Mouse (Mus musculus): ENCODE data around the gene Zmym5. TPM values are rescaled to one million over a fixed set of nuclear protein-coding genes. Genes with fewer than 3 reads are reported as not detected.
"Not testable (repeated sequence)": the region's sequence is repeated elsewhere in the genome, so short reads cannot be mapped to it uniquely, and the experiment has no call there.

Zmym5 gene
- total RNA-seq, 2 experiments from 2014 or later, result 18.5 to 22.5 TPM

DNA sequence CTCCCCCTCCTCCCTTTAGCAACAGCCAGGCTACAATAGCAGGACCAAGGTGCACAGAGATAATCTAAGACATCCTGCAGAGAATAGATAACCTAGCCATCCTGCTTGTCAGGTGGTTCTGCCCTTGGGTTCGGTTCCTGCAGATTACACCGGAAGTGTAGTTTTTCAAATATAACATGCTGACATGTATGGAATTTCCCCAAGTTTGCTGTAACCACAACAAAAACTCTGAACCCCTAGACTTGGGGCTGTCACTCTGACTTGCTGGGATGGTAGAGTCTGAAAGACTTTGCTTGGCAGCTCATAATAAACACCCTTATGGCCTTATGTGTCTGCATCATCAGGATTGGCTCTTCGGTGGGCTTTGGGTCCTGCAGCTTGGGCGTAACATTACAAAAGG, 5.0 kb upstream of the Zmym5 start:
- DNase-seq, result no peak
- intact Hi-C loops (cut with DNase I), result no loop called here
- no peak for TF ChIP-seq CTCF (IDR thresholded peaks at IDR 0.05)
- no peak overlapping the region for H3K27ac ChIP-seq
- no peak overlapping the region for H3K4me3 ChIP-seq

DNA sequence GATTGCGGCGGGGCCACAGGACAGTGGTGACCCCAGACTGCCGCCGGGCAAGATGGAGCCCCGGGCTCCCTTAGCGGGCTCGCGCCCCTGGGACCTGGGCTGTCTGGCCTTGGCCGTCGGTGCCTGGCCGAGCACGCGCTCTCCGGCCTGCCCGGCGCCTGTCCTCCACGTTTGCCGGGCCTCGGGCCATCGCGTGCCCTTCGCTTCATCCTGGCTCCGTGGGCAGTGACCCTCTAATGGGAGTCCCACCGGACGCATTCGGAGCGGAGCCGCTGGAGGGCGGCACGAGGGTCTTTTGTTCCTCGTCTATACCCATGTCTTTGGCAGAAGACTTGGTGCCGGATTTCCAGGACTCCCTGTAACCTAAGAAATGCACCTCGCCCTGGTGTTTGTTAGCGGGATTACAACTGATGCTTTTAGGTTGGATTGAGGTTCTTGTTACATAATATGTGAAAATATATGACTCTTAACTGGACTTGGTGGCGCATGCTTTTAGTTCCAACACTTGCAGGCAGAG, 1.1 kb upstream of the Zmym5 start:
- intact Hi-C loops (cut with DNase I), result loop anchor here (2.0 kb wide), 1 partner anchor 74 kb away; the partner anchor contains the start of gene Zmym2
- Histone ChIP-seq H3K27ac (peak overlapping the region; percentile 96), H3K4me3 (peak overlapping the region; percentile 87)
- peak; percentile 68 for TF ChIP-seq CTCF (IDR thresholded peaks at IDR 0.05)
- peak; percentile 71 for DNase-seq

DNA sequence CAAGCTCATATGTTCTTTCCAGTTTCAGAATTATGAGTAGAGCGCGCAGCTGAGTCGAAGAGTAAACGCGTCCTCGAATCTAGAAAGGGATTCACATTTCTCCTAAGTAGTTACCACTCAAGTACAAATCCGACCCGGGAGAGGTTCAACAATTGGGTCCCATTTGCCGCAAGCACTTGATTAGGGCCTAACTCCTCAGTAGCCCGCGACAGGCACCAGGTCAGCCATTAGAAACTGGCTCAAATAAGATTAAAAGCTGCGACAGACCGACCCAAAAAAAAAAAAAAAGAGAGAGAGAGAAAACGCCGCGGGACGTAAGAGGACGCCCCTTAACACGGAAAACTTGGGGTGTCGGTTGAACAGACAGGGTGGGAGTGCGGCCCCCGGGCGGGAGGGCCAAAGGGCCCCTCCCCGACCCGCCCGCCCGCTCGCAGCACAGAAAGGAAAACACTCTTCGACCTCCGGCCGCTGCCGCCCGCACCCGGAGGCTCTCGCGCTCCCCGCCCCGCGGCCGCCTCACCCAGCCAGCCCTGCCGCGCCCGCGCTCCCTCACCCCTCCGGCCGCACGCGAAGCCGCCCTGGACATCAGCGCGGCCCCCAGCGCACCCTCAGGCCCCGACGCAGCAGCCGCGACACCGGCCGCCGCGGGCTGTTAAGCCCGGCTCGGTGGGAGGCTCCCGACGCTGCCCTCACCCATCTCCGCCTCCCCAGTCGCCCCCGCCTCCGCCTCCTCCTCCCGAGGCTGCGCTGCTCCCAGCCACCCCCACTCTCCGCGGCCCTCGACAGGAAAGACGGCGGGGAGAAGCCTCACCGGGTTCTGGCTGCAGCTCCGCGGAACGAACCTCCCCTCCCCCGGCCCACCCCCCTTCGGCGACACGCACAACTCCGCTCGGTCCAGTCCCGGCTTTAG, 480 bp downstream of the Zmym5 start:
- Histone ChIP-seq H3K4me3 (peak overlapping the region; percentile 86), H3K27ac (peak overlapping the region; percentile 94)
- intact Hi-C loops (cut with DNase I), result not testable (repeated sequence)
- peak; percentile 67 for DNase-seq

DNA sequence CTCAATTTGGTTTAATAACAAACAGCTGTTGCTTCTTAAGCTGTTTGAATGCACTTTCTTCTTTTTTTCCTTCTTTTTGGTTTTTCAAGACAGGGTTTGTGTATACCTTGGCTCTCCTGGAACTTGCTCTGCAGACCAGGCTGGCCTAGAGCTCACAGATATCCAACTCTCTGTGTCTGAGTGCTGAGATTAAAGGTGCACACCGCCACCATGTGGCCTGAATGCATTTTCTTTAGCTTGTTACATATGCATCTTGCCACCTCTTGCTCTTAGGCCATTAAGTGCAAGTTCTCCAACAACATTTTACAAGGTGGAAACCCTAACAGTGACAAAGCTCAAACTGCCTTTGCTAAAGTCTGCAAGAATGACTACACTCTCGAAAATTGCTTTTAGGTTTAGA, 18.3 kb downstream of the Zmym5 start:
- peak; percentile 52 for DNase-seq
- no peak overlapping the region for H3K27ac ChIP-seq
- TF ChIP-seq CTCF (IDR thresholded peaks at IDR 0.05), result peak; percentile 55
- no peak overlapping the region for H3K4me3 ChIP-seq
- intact Hi-C loops (cut with DNase I), result loop anchor here (5.0 to 10.0 kb wide), 3 partner anchors 111 to 196 kb away; no protein-coding TSS in a partner anchor

DNA sequence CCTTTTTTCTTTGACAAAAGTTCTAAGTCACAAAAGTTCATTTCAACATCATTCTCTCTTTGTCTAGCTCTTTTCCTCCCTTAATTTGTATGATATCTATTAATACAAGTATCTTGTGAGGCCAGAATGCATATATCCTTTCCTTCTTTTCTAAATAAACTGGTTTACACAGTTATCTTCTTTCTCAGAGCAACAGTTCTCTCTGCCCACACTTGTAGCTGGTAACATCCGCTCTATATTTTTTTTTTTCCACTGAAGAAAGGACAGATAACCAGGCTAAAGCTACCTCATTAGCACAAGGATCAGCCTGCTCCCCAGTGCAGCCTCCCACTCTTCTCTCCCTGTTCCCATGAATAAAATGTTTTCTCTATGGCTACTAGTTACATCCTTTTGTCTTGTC, 26.9 kb downstream of the Zmym5 start:
- Histone ChIP-seq H3K4me3 (no peak overlapping the region), H3K27ac (no peak overlapping the region)
- no peak for DNase-seq
- intact Hi-C loops (cut with DNase I), result no loop called here
- TF ChIP-seq CTCF (IDR thresholded peaks at IDR 0.05), result no peak

DNA sequence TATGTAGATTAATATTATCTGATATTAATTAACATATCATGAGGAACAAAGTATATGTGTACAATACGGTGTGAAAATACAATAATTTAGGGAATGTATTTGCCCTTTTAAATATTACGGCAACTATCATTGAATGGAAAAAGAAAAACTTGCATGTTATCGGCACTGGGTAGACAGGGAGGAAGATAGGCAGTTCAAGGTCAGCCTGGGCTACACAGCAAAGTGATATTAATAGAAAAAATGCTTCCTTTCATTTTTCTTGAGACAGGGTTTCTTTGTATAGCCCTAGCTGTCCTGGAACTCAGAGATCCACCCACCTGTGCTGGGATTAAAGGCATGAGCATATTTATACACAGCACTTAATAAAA, 32.6 kb downstream of the Zmym5 start:
- H3K4me3 ChIP-seq, result peak overlapping the region; percentile 85
- TF ChIP-seq CTCF (IDR thresholded peaks at IDR 0.05), result no peak
- intact Hi-C loops (cut with DNase I), result loop anchor here (2.0 to 10.0 kb wide), 3 partner anchors 30 to 204 kb away; partner anchors contain the start of genes Cenpj, Mphosph8 and Parp4

DNA sequence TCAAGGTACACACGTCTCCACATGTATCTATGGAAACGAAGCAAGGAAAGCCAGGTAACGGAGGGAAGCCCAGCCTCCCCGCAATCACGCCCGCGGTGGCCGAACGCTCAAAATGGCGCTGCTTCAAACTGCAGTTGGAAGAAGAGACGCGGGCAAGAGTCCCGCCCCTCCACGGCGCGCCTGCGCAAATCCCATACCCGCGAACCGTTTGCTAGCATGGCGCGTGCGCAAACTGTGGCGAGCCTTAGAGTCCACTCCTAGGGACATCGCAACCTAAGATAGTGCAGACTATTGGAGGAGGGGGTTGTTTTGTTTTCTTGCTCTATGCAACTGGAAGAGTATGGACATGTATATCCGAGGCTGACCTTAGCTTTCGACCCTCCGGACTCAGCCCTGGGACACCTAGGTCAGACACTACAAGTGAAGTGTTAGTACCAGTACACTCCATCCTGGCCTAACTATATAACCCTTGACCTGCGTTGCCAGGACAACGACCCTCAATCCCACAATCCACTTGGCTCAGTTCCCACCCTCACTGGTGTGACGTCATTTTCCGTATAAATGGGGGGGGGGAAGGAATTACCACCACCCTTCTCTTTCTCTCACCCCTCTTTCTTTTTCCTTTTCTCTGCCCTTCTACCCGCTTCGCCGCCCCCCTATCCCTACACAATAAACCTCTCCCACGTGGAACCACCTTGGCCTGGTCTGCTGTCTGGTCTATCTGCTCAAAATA, 33.1 kb downstream of the Zmym5 start, which contains the start of gene Pspc1:
Gene Pspc1, minus strand, starts transcription at position 117 of the 733 bp plus-strand sequence.
- intact Hi-C loops (cut with DNase I), result loop anchor here (2.0 to 10.0 kb wide), 3 partner anchors 30 to 204 kb away; partner anchors contain the start of genes Cenpj, Mphosph8 and Parp4
- no peak for TF ChIP-seq CTCF (IDR thresholded peaks at IDR 0.05)
- Histone ChIP-seq H3K4me3 (peak within 1 kb of the TSS; percentile 85), H3K27ac (peak within 1 kb of the TSS; percentile 95)
- peak; percentile 98 for DNase-seq

More for the DNA sequence above, 32.6 kb downstream of the Zmym5 start:
- DNase-seq, result no peak
- peak overlapping the region; percentile 95 for H3K27ac ChIP-seq

DNA sequence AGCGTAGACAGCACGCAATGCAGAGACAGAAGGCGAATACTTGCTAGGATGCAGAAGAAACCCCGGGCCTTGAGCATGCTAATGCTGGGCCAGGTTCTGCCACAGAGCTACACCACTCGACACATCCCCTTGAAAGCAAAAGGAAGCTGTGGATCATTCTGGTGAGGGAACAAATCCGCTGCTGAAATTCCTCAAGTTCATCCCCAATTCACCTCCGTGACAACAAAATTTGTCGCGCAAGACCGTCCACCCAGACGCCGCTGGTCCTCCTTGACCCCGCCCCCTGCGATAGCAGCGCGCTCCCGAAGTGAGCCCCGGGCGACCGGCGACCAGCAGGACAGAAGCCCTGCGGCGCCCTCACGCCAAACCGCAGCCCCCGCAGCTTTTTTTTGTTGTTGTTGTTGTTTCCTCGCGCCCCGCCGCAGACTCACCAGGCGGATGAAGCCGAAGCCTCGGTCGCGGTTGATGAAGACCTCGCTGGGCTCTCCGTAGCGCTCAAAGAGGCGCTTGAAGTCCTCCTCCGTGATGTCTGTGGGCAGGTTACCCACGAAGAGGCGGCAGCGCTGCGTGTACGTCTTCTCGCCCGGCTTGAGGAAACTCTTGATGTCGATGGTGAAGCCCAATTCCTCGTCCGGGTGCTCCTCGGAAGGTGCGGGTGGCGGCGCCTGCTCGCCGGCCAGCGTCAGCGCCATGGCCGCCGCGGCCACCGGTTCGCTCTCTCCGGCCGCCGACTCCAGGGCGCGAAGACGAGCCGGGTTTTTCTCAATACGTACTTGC, 34.0 kb downstream of the Zmym5 start:
- no peak for TF ChIP-seq CTCF (IDR thresholded peaks at IDR 0.05)
- DNase-seq, result peak; percentile 80
- Histone ChIP-seq H3K4me3 (peak overlapping the region; percentile 85), H3K27ac (peak overlapping the region; percentile 95)
- intact Hi-C loops (cut with DNase I), result loop anchor here (2.0 to 10.0 kb wide), 3 partner anchors 31 to 203 kb away; partner anchors contain the start of genes Cenpj, Mphosph8 and Parp4

DNA sequence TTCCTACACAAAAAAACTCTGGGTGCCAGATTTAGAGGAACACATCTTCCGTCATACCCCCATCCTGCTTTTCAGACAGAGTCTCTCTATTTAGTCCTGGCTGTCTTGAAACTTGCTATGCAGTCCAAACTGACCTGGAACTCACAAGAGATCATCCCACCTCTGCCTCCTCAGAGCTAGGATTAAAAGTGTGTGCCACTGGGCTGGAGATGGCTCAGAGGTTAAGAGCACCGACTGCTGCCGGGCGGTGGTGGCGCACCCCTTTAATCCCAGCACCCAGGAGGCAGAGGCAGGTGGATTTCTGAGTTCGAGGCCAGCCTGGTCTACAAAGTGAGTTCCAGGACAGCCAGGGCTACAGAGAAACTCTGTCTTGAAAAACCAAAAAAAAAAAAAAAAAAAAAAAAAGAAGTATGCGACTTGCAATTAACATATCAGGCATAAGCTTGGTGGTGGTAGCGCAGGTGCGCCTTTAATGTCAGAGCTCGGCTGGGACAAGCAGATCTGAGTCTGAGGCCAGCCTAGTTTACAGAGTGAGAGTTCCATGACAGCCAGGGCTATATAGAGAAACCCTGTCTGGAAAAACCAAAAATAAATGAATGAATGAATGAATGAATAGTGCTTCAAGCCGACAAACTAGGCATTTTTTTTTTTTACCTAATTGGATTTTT, 34.8 kb downstream of the Zmym5 start:
- Histone ChIP-seq H3K27ac (no peak overlapping the region), H3K4me3 (peak overlapping the region; percentile 85)
- DNase-seq, result no peak
- intact Hi-C loops (cut with DNase I), result loop anchor here (10.0 kb wide), 2 partner anchors 112 to 202 kb away; partner anchors contain the start of genes Cenpj, Mphosph8 and Parp4
- no peak for TF ChIP-seq CTCF (IDR thresholded peaks at IDR 0.05)

DNA sequence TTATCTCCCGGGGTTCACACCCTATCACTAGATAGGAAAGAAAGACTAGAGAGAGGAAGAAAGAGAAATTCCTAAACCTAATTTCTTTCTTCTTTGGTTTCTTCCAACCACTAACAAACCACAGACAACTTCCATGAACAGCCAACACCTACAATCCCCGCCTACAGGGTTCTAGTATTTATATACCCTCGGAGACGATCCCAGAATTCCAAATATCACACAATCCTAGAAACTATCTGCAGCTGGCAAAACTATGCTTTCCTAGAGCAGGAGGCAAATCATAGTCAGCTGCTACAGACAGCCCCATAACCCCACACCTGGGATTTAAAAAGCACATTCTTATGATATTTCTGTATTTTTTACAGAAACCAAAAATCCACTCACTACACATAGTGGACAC, 36.1 kb downstream of the Zmym5 start:
- no peak for TF ChIP-seq CTCF (IDR thresholded peaks at IDR 0.05)
- no peak for DNase-seq
- Histone ChIP-seq H3K4me3 (no peak overlapping the region), H3K27ac (no peak overlapping the region)
- intact Hi-C loops (cut with DNase I), result loop anchor here (10.0 kb wide), 2 partner anchors 111 to 201 kb away; partner anchors contain the start of genes Cenpj, Mphosph8 and Parp4

DNA sequence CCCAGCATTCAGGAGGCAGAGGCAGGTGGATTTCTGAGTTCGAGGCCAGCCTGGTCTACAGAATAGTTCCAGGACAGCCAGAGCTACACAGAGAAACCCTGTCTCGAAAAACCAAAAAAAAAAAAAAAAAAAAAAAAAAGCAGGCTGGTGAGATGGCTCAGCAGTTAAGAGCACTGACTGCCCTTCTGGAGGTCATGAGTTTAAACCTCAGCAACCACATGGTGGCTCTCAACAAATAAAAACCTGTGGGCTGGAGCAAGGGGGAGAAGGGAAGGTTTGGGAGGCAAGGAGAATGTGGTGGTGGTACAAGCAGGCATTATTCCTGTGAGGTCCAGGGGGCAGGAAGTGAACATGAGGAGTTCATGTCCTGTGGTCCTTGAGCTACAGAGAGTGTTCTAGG, 45.1 kb downstream of the Zmym5 start:
- DNase-seq; H3K27ac ChIP-seq; intact Hi-C loops (cut with DNase I); H3K4me3 ChIP-seq: not testable (repeated sequence)

DNA sequence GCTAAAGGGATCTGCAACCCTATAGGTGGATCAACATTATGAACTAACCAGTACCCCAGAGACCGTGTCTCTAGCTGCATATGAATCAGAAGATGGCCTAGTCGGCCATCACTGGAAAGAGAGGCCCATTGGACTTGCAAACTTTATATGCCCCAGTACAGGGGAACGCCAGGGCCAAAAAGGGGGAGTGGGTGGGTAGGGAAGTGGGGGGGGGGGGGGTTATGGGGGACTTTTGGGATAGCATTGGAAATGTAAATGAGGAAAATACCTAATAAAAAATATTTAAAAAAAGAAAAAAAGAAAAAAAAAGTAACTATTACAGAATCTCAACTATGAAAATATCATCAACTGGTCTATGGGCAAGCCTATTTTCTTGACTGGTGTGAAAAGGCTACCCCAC, 46.4 kb downstream of the Zmym5 start:
- intact Hi-C loops (cut with DNase I); DNase-seq; H3K27ac ChIP-seq: not testable (repeated sequence)

More for the DNA sequence above, 46.4 kb downstream of the Zmym5 start:
- not testable (repeated sequence) for H3K4me3 ChIP-seq

All from gastrocnemius, adult 2 months (tissue).